Mouse (Mus musculus): ENCODE results near the gene Cnbd2.

DNA sequence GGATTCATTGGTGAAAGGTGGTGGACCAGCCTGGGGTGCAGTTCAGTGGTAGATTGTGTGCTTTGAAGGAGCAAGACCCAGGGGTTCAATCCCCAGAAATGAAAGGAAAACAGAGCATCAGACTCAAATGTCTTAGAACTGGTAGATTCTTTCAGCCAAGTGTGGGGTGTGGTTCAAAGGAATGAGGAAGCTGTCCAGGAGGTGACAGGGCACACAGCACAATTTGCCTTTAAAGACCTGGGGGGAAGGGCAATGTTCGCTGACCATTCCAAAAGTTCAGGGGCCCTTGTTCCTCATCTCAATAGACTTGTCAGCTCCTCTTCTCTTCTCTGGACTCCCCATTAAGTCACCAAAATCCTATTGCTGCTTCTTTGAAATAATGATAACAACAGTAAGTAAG lies 105.1 kb downstream of the Cnbd2 start:
- no peak for TF ChIP-seq GATA1 (IDR thresholded peaks at IDR 0.05; ENCODE audit: low read length)
- TF ChIP-seq TAL1 (IDR thresholded peaks at IDR 0.05; ENCODE audit: low read length): no peak

All from erythroblast, embryonic 14.5 days (primary cell).